Mouse (Mus musculus) neural tube, embryonic 10.5 days (tissue): ENCODE data around the gene Nsun3.
"Not testable (repeated sequence)": the region's sequence is repeated elsewhere in the genome, so short reads cannot be mapped to it uniquely, and the experiment has no call there.

Source experiments
- DNase-seq: peaks from one replicate; pipeline ENCODE4 v3.0.0-alpha.2; 2017; ENCODE audit warnings: low spot score; ENCODE audit errors: extremely low spot score

Nsun3 gene

DNA sequence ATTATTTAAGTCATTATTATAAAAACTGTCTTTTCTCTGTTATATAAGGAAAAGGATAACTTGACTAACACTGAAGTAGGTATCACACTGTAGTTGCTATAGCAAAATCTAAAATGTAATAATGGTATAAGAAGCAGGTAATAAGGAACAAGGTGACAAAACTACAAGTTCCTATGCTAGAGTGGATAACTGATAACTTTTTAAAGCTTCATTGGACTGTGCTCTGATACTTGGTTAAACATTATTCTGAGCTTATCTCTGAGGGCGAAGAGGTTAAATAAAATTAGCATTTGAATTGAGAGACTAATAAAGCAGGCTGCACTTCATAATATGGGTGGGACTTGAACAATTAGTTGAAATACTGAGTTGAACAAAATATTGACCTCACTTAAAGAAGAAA, 33.0 kb downstream of the Nsun3 start:
- DNase-seq: no peak

DNA sequence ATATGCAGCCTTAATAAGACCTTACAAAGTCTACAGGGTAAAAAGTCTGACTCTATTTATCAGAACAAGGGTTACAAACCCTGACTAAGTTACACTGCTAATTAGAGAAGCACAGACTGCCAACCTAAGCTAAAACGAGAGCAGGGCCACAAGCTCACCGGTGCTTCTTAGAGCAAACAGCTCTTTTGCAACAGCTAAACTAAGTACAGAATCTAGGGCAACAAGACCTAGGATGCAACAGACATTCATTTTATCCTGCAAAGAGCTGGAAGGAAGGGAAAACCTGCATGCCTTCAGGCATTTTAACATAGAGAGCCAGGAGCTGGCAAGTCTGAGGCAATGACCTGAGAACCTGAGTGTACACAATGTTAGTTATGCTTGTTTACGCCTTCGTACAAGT, 33.5 kb downstream of the Nsun3 start:
- DNase-seq: no peak

DNA sequence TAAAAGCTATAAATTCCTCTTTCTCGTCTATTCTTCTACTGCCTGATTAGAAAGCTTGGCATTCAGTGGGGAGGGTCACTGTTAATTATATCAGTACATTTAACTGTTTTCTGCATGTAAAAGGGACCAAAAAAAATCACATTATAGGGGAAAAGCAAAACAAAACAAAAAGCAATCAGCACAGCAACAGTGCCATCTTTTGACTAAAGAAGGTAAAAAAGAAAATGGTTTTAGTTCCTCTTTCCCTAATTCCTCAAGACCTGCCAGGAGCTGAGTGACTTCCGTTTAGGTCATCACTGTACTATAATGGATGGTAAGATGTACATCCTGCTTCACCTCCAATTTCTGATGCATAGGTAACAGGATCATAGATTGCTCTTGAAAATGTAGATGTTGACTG, 40.7 kb downstream of the Nsun3 start:
- DNase-seq: no peak

DNA sequence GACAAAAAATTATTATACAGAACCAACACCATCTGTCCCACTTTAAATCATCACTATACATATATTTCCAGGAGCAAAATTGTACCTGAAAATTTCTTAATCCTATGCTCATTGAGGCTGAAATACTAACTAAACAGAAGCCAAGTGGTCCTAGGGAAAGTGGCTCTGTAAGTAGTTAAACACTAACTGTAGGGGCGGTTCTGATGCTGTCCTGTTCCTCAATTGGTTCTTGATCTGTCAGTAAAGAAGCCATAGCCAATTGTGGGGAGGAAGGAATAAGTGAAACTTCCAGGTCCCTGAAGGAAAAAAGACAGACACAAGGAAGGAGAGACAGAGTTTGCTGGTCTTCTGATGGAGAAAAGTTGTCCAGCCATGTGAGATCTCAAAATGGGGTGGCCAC, 52.3 kb downstream of the Nsun3 start:
- no peak for DNase-seq

DNA sequence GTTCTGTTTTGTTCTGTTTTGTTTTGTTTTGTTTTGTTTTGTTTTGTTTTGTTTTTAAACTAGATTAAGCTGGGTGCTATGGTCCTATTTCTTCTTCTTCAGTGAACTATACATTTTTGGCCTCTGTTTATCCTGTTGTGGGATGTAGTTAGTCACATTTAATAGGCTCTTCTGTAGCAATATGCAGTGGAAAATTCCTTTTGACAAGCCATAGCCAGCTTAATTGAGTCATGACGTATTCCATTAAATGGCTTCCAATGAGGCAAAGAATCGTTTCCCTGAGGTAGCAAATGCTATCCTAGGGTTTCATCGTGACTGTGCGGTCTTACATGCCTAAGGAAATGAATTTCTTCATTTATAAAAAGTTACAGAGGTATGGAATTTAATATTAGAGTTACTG, 56.3 kb downstream of the Nsun3 start:
- DNase-seq: no peak

DNA sequence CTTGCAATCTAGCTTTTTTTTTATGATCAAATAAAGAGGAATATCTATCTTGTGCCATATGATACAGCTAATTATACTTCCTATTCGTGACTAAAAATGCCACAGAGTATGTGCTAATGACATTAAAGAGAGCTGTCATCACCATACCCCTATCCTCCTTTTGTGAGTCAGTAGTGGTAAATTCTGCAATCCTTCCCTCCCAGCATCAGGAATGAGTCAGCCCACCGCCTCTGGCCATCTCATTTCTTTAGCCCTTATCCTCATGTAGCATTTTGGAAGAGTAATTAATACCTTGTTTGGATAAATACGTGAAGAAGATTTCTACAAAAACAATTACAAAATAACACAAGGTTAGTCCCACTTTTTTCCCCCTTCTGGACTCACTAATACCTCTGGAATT, 56.8 kb downstream of the Nsun3 start:
- DNase-seq: no peak

DNA sequence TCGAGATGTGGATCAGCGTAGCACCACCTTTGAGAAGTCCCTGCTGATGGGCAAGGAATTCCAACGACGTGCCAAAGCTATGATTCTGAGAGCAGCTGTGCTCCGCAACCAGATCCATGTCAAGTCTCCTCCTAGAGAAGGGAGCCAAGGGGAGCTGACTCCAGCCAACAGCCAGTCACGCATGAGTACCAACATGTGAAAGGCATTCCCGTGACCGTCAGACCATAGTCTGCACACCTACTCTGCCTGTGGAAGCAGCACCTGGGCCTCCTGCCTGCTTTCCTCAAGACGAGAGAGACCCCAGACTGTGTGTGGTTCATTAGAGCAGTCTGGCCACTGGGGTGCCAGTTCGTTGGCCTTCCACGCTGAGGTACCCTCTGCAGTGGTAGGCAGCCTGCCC, 68.4 kb downstream of the Nsun3 start:
- DNase-seq: not testable (repeated sequence)

DNA sequence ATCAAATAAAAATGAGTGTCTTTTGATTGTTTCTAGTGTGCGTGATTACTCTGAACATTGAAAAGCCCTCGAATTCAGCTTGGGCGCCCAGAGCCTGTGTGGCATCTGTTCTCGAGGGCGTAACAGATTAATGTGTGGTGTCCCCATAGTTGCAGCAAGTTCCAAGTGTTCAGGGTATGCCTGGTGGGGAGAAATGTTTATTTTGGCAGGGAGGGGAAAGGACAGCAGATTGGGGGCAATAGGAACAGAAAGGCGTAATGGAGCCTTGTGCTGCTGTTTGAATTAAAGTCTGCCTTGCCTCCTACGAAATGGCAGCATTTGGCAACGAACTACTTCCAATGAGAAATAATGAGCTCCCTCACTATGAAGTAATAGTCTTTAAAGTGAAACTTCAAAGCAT, 96.2 kb downstream of the Nsun3 start:
- no peak for DNase-seq

DNA sequence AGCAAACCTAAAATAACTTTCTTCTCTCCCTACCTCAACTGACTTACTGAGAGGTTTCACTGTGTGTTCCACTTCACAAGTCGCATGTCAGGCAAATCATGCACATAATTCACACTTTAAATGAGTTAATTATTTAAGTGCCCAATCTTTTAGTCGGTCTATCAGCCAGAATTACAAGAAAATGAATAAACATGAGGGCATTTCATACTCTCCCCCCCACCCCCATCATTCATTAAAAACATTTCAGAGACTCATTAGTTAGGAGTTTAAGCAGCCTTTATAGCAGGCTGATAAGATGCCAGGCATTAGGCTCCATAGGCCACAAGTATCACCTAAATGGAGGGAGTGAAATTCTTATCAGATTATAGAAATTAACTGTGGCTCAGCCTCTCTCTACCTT, 100.5 kb downstream of the Nsun3 start:
- DNase-seq: no peak

DNA sequence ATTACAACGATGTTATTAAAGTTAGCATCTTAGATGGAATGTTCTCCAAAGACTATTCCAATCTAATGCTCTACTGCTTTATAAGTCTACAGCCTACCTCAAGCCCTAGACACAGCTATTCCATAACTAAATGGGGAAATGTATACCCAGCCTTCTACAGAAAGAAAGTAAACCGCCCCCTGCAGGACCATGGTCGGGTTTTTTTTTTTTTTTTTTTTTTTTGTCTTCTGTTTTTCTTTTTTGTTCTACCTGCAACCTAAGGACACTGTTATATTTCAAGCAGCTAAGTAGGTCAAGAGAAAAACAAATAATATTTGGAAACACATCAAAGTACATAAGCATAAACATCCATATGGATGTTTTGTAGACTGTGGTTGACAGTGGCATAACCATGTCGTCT, 101.1 kb downstream of the Nsun3 start:
- DNase-seq: no peak
